18 mouse cellular contexts compared by ENCODE assay signal in genomic region chr11:119180824-119181582, GRCm38 (mm10). TPM values are rescaled to one million over a fixed set of nuclear protein-coding genes. Genes with fewer than 3 reads are reported as not detected.
A peak's percentile ranks its signal among the peaks of the same experiment; 100 is the strongest.
DNase-seq lines count a peak whose midpoint lies in the region; ATAC-seq lines count a peak whose summit lies in the region.
"Had no signal": no experiment of that assay in that cellular context is flagged by ENCODE, and none has a peak within 500 bp of the region (broad histone marks: within the 10 kb centered on the region; RNA-seq: fewer than 3 reads in every experiment).

No protein-coding gene starts in this region.

- ATAC-seq in hindbrain, embryonic 15.5 days (ENCODE audit: low FRiP score, low read depth): no peak
- no peak for ATAC-seq in hindbrain, embryonic 14.5 days (ENCODE audit: low FRiP score)
- ATAC-seq in midbrain, embryonic 15.5 days (replicated peaks): 0 out of 2 replicates have a peak, but pooled peaks have one; percentile 45
- ATAC-seq in kidney, embryonic 16.5 days (ENCODE audit: low FRiP score, low TSS enrichment): no peak

- H3K4me1 ChIP-seq in hindbrain, embryonic 15.5 days (replicated peaks): peaks cover 68% of the 10 kb centered on the region
- H3K4me1 ChIP-seq in hindbrain, embryonic 14.5 days (replicated peaks; ENCODE audit: control insufficient read depth, insufficient read depth, low read length): peaks cover 66% of the 10 kb centered on the region
- peaks cover 53% of the 10 kb centered on the region for H3K4me1 ChIP-seq in midbrain, embryonic 15.5 days
- H3K4me1 ChIP-seq in kidney, embryonic 16.5 days (ENCODE audit: insufficient read depth, low read length): peaks cover 30% of the 10 kb centered on the region

- 0 out of 2 replicates have a peak overlapping the region, but pooled peaks have one; percentile 23 for H3K27ac ChIP-seq in hindbrain, embryonic 15.5 days (replicated peaks)
- no peak overlapping the region for H3K27ac ChIP-seq in hindbrain, embryonic 14.5 days
- H3K27ac ChIP-seq in midbrain, embryonic 15.5 days: peak overlapping the region; percentile 36
- no peak overlapping the region for H3K27ac ChIP-seq in kidney, embryonic 16.5 days (ENCODE audit: low read length)

- H3K36me3 ChIP-seq in hindbrain, embryonic 15.5 days: no peaks in the 10 kb centered on the region
- no peaks in the 10 kb centered on the region for H3K36me3 ChIP-seq in hindbrain, embryonic 14.5 days (replicated peaks; ENCODE audit: control insufficient read depth, insufficient read depth)
- H3K36me3 ChIP-seq in midbrain, embryonic 15.5 days (replicated peaks): no peaks in the 10 kb centered on the region
- H3K36me3 ChIP-seq in kidney, embryonic 16.5 days (ENCODE audit: insufficient read depth, low read length): no peaks in the 10 kb centered on the region

- H3K4me3 ChIP-seq in hindbrain, embryonic 15.5 days: no peak overlapping the region
- no peak overlapping the region for H3K4me3 ChIP-seq in hindbrain, embryonic 14.5 days (replicated peaks; ENCODE audit: low read length)
- no peak overlapping the region for H3K4me3 ChIP-seq in midbrain, embryonic 15.5 days
- no peak overlapping the region for H3K4me3 ChIP-seq in kidney, embryonic 16.5 days (ENCODE audit: low read length)

- 60% methylated on average over 14 of the region's 14 CpGs for WGBS in hindbrain, embryonic 15.5 days
- 63% methylated on average over 14 of the region's 14 CpGs for WGBS in hindbrain, embryonic 14.5 days
- 62% methylated on average over 14 of the region's 14 CpGs for WGBS in midbrain, embryonic 15.5 days
- 81% methylated on average over 14 of the region's 14 CpGs for WGBS in kidney, embryonic 16.5 days

- no peak overlapping the region for H3K4me2 ChIP-seq in hindbrain, embryonic 15.5 days
- no peak overlapping the region for H3K4me2 ChIP-seq in hindbrain, embryonic 14.5 days (replicated peaks)
- H3K4me2 ChIP-seq in midbrain, embryonic 15.5 days: no peak overlapping the region
- H3K4me2 ChIP-seq in kidney, embryonic 16.5 days (replicated peaks; ENCODE audit: low read depth, low read length): no peak overlapping the region

- no peak for DNase-seq in hindbrain, embryonic 14.5 days (ENCODE audit: low spot score)
- DNase-seq in right cerebral cortex, postnatal 10 days (ENCODE audit: low spot score in 2 of 2): peak; percentile 57 to 62
- DNase-seq in right cerebral cortex, postnatal 14 days: no peak
- no peak for DNase-seq in testis, postnatal 14 days (ENCODE audit: low spot score)
- no peak for DNase-seq in spleen, postnatal 4 days (ENCODE audit: low spot score in 2 of 2)
- DNase-seq: adrenal gland, adult 2 months; cerebellum, postnatal 25 days; gastrocnemius, postnatal 10 days; heart, adult 18-20 months; kidney, adult 11 months; kidney, postnatal 10 days; layer of hippocampus, adult 9-11 months; lung, adult 18-20 months; thymus, postnatal 14 days had no signal

- no peaks in the 10 kb centered on the region for H3K27me3 ChIP-seq in hindbrain, embryonic 15.5 days
- H3K27me3 ChIP-seq in hindbrain, embryonic 14.5 days (ENCODE audit: control insufficient read depth, insufficient read depth, low read length): no peaks in the 10 kb centered on the region
- H3K27me3 ChIP-seq in midbrain, embryonic 15.5 days (replicated peaks): no peaks in the 10 kb centered on the region
- H3K27me3 ChIP-seq in kidney, embryonic 16.5 days (ENCODE audit: insufficient read depth, low read length): 0 out of 2 replicates have a peak, but pooled peaks cover 3% of the 10 kb centered on the region

- no peak overlapping the region for H3K9ac ChIP-seq in hindbrain, embryonic 15.5 days
- no peak overlapping the region for H3K9ac ChIP-seq in hindbrain, embryonic 14.5 days
- H3K9ac ChIP-seq in midbrain, embryonic 15.5 days: no peak overlapping the region
- no peak overlapping the region for H3K9ac ChIP-seq in kidney, embryonic 16.5 days (replicated peaks; ENCODE audit: low read length)

- no peaks in the 10 kb centered on the region for H3K9me3 ChIP-seq in hindbrain, embryonic 15.5 days
- H3K9me3 ChIP-seq in hindbrain, embryonic 14.5 days (ENCODE audit: control insufficient read depth, low read length): no peaks in the 10 kb centered on the region
- no peaks in the 10 kb centered on the region for H3K9me3 ChIP-seq in midbrain, embryonic 15.5 days
- H3K9me3 ChIP-seq in kidney, embryonic 16.5 days (ENCODE audit: low read length): 0 out of 2 replicates have a peak, but pooled peaks cover 2% of the 10 kb centered on the region

RNA-seq across cellular contexts. Expression of gene Tbc1d16, which starts 47.3 kb away (rescaled TPM):
- 56.1 and 57.1 TPM in 2 replicates for polyA plus RNA-seq in hindbrain, embryonic 15.5 days (2015; fragmentation: Nextera tagmentation; extraction: Ambion mirVana)
- 39.3 and 41.2 TPM in 2 replicates for polyA plus RNA-seq in hindbrain, embryonic 14.5 days (2014; fragmentation: Nextera tagmentation; extraction: Ambion mirVana)
- 66.8 and 67.2 TPM in 2 replicates for polyA plus RNA-seq in midbrain, embryonic 15.5 days (2015; fragmentation: Nextera tagmentation; extraction: Ambion mirVana)
- 12.3 and 16.2 TPM in 2 replicates for polyA plus RNA-seq in kidney, embryonic 16.5 days (2015; fragmentation: Nextera tagmentation; extraction: Ambion mirVana)

RNA-seq across cellular contexts. Expression of gene Ccdc40, which starts 47.4 kb away (rescaled TPM):
- 14.6 and 15.4 TPM in 2 replicates for polyA plus RNA-seq in hindbrain, embryonic 15.5 days (2015; fragmentation: Nextera tagmentation; extraction: Ambion mirVana)
- 12.0 and 14.1 TPM in 2 replicates for polyA plus RNA-seq in hindbrain, embryonic 14.5 days (2014; fragmentation: Nextera tagmentation; extraction: Ambion mirVana)
- 19.3 and 21.5 TPM in 2 replicates for polyA plus RNA-seq in midbrain, embryonic 15.5 days (2015; fragmentation: Nextera tagmentation; extraction: Ambion mirVana)
- polyA plus RNA-seq in kidney, embryonic 16.5 days (2015; fragmentation: Nextera tagmentation; extraction: Ambion mirVana): 5.1 and 5.5 TPM in 2 replicates
- polyA plus RNA-seq: liver, adult 2 months had no signal

Comparison
In these comparisons a context has a peak if more than half of its experiments do, and no peak if none do; other contexts are left out.
1. H3K27ac ChIP-seq: peak in hindbrain, embryonic 15.5 days (single experiment) and midbrain, embryonic 15.5 days (single experiment); none in hindbrain, embryonic 14.5 days (single experiment) and kidney, embryonic 16.5 days (single experiment).
2. DNase-seq: peak in right cerebral cortex, postnatal 10 days (2 of 2); none in hindbrain, embryonic 14.5 days (single experiment), right cerebral cortex, postnatal 14 days (single experiment), testis, postnatal 14 days (single experiment) and spleen, postnatal 4 days (0 of 2).